7 mouse cellular contexts compared by ENCODE assay signal in genomic region chr7:112336213-112336631, GRCm38 (mm10).
DNase-seq lines count a peak whose midpoint lies in the region; ATAC-seq lines count a peak whose summit lies in the region.

No protein-coding gene starts in this region.

- WGBS in embryonic facial prominence, embryonic 15.5 days, result 34% methylated on average over 6 of the region's 6 CpGs
- 78% methylated on average over 6 of the region's 6 CpGs for WGBS in heart, embryonic 14.5 days

- H3K9ac ChIP-seq in embryonic facial prominence, embryonic 15.5 days, result no peak overlapping the region
- H3K9ac ChIP-seq in heart, embryonic 14.5 days (ENCODE audit: low read length), result no peak overlapping the region; the same call in 1 of the 2 replicates

- peak; percentile 78 for ATAC-seq in embryonic facial prominence, embryonic 15.5 days (ENCODE audit: insufficient number of reproducible peaks, low FRiP score, low TSS enrichment, low read depth)
- no peak for ATAC-seq in heart, embryonic 14.5 days (ENCODE audit: insufficient number of reproducible peaks, insufficient read depth, low FRiP score, low read depth)

- H3K27me3 ChIP-seq in embryonic facial prominence, embryonic 15.5 days, result no peaks in the 10 kb centered on the region
- no peaks in the 10 kb centered on the region for H3K27me3 ChIP-seq in heart, embryonic 14.5 days (ENCODE audit: control insufficient read depth, insufficient read depth, low read length)

- peak overlapping the region; percentile 34 for H3K4me2 ChIP-seq in embryonic facial prominence, embryonic 15.5 days (replicated peaks)
- no peak overlapping the region for H3K4me2 ChIP-seq in heart, embryonic 14.5 days (ENCODE audit: low read length)

- H3K4me1 ChIP-seq in embryonic facial prominence, embryonic 15.5 days, result peaks cover 38% of the 10 kb centered on the region
- H3K4me1 ChIP-seq in heart, embryonic 14.5 days (ENCODE audit: control insufficient read depth in 2 of 2, insufficient read depth in 2 of 2, low read length in 2 of 2), result peaks cover 12 to 26% of the 10 kb centered on the region in 2 experiments

- peak overlapping the region; percentile 81 for H3K27ac ChIP-seq in embryonic facial prominence, embryonic 15.5 days (replicated peaks)
- H3K27ac ChIP-seq in heart, embryonic 14.5 days (replicated peaks in 1 of 2; ENCODE audit: control insufficient read depth in 1 of 2, insufficient read depth in 1 of 2, low read depth in 2 of 2, low read length in 2 of 2), result peak overlapping the region; percentile 2 to 59; a peak in 1 of 4 replicates

- DNase-seq in cerebellum, postnatal 10 days, result peak; percentile 89 to 94
- DNase-seq in left cerebral cortex, adult 11 months (ENCODE audit: low spot score), result peak; percentile 81
- DNase-seq in right cerebral cortex, postnatal 4 days, result peak; percentile 57
- no peak for DNase-seq in kidney, postnatal 10 days
- DNase-seq in spleen, postnatal 14 days (ENCODE audit: low spot score in 2 of 2), result no peak

- H3K4me3 ChIP-seq in embryonic facial prominence, embryonic 15.5 days (replicated peaks), result 0 out of 2 replicates have a peak overlapping the region, but pooled peaks have one; percentile 7
- H3K4me3 ChIP-seq in heart, embryonic 14.5 days (ENCODE audit: control insufficient read depth in 1 of 2, insufficient read depth in 1 of 2, low read depth in 1 of 2, low read length in 2 of 2), result no peak overlapping the region

- H3K9me3 ChIP-seq in embryonic facial prominence, embryonic 15.5 days (replicated peaks), result no peaks in the 10 kb centered on the region
- H3K9me3 ChIP-seq in heart, embryonic 14.5 days (ENCODE audit: control insufficient read depth, low read length), result no peaks in the 10 kb centered on the region

- no peaks in the 10 kb centered on the region for H3K36me3 ChIP-seq in embryonic facial prominence, embryonic 15.5 days
- H3K36me3 ChIP-seq in heart, embryonic 14.5 days (ENCODE audit: control insufficient read depth, insufficient read depth, low read length), result peaks cover 96% of the 10 kb centered on the region

Comparison
In these comparisons a context has a peak if more than half of its experiments do, and no peak if none do; other contexts are left out.
1. DNase-seq: peak in cerebellum, postnatal 10 days (2 of 2), left cerebral cortex, adult 11 months (single experiment) and right cerebral cortex, postnatal 4 days (single experiment); none in kidney, postnatal 10 days (single experiment) and spleen, postnatal 14 days (0 of 2).